Mouse (Mus musculus) liver, adult 2 months (tissue): Measurements from ENCODE around the gene Cyp1a2.

Experiments
- CTCF ChIP-seq: fragments of 200-500 bp; IDR thresholded peaks from 2 replicates; pipeline ENCODE4 v1.5.1; 2011; ENCODE audit warnings: low read depth, low read length, control low read depth
- POLR2A ChIP-seq: fragments of 200-500 bp; IDR thresholded peaks from 2 replicates; pipeline ENCODE4 v1.6.1; 2011; ENCODE audit warnings: low read length, control low read depth; ENCODE audit not compliant: insufficient read depth; ENCODE audit errors: extremely low read depth

- no peak for TF ChIP-seq CTCF
- no peak for TF ChIP-seq POLR2A
These were observed 24.5 kb downstream of the Cyp1a2 start for GRCm38 (mm10) chr9:57658970-57659369.
